Mouse (Mus musculus): Measurements from ENCODE around the gene Pcsk4. TPM values are rescaled to one million over a fixed set of nuclear protein-coding genes. Genes with fewer than 3 reads are reported as not detected.

The Pcsk4 gene
- polyA plus RNA-seq, 1 experiment from 2014 or later = 1.9 TPM

DNA sequence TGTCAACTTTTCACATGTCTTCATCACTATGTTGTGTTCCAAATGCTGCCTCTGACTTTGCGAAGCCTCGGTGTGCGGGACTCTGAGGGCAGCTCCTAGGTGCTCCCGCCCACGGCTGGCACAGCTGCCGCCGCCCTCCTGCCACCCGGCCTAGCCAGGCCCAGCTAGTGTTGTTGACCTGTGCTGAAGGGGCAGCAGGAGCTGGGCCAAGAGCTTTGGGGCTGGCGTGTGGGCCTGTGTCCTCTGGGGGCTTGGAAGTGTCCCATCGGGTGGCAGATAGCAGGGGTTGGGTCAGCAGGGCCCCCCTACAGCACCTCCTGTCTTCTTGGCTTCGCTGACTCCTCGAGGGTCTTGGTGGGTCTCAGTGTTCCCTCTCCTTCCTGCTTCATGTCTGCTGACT, 50.0 kb downstream of the Pcsk4 start:
- no peak for ATAC-seq (replicated peaks; ENCODE audit: extremely low read depth, insufficient read depth, low FRiP score)
- WGBS = 91% methylated on average over 12 of the region's 12 CpGs
- Histone ChIP-seq H3K4me2 (ENCODE audit: low read depth, low read length) (no peak overlapping the region), H3K27ac (ENCODE audit: low read length) (no peak overlapping the region), H3K4me3 (ENCODE audit: low read length) (no peak overlapping the region), H3K36me3 (ENCODE audit: control insufficient read depth, insufficient read depth) (peaks cover 71% of the 10 kb centered on the region), H3K9ac (ENCODE audit: low read length) (no peak overlapping the region), H3K27me3 (ENCODE audit: control insufficient read depth, insufficient read depth, low read length) (no peaks in the 10 kb centered on the region), H3K4me1 (ENCODE audit: control insufficient read depth, insufficient read depth, low read length) (peaks cover 22% of the 10 kb centered on the region), H3K9me3 (replicated peaks; ENCODE audit: control insufficient read depth, low read length) (no peaks in the 10 kb centered on the region)

DNA sequence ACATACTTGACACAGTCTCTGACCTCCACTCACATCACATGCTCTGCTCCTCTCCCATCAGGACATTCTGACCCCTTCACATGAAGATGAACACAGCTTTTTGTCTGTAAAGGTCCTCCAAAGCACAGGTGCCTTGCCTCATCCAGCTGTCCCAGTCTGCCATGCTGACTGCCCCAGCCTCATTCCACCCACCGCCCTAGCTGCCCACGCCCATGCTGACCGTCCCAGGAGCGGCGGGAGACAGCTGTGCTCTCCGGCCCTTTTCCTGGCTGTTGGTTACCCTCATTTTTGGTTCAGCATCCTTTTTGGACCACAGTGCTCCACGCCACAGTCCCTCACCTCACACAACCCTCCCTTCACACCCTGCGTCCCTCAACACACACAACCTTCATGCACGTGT, 50.9 kb downstream of the Pcsk4 start:
- Histone ChIP-seq H3K9me3 (replicated peaks; ENCODE audit: control insufficient read depth, low read length) (no peaks in the 10 kb centered on the region), H3K4me3 (ENCODE audit: low read length) (no peak overlapping the region), H3K36me3 (ENCODE audit: control insufficient read depth, insufficient read depth) (peaks cover 63% of the 10 kb centered on the region), H3K27ac (ENCODE audit: low read length) (no peak overlapping the region), H3K4me1 (ENCODE audit: control insufficient read depth, insufficient read depth, low read length) (peaks cover 22% of the 10 kb centered on the region), H3K9ac (ENCODE audit: low read length) (no peak overlapping the region), H3K4me2 (ENCODE audit: low read depth, low read length) (no peak overlapping the region), H3K27me3 (ENCODE audit: control insufficient read depth, insufficient read depth, low read length) (no peaks in the 10 kb centered on the region)
- ATAC-seq (replicated peaks; ENCODE audit: extremely low read depth, insufficient read depth, low FRiP score) = no peak
- 88% methylated on average over 9 of the region's 9 CpGs for WGBS

DNA sequence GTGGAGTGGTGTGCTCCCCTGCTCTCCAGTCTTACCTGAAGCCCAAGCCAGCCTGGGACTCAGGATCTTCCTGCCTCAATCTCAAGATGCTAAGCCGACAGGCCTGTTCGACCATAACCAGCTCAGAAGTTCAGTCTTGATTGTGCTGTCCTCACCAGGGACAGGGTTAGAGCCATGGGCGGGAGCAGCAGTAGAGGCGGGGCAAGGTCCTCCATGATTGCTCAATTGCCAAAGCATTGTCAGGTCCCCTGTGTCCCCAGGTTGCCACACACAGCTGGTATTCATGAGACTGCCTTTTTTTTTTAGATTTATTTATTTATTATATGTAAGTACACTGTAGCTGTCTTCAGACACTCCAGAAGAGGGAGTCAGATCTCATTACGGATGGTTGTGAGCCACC, 53.1 kb downstream of the Pcsk4 start:
- peaks cover 17% of the 10 kb centered on the region for H3K4me1 ChIP-seq (ENCODE audit: control insufficient read depth, insufficient read depth, low read length)
- no peak for ATAC-seq (replicated peaks; ENCODE audit: extremely low read depth, insufficient read depth, low FRiP score)
- 91% methylated on average over 5 of the region's 5 CpGs for WGBS
- H3K4me3 ChIP-seq (ENCODE audit: low read length) = no peak overlapping the region
- no peak overlapping the region for H3K27ac ChIP-seq (ENCODE audit: low read length)
- H3K27me3 ChIP-seq (ENCODE audit: control insufficient read depth, insufficient read depth, low read length) = no peaks in the 10 kb centered on the region
- no peak overlapping the region for H3K9ac ChIP-seq (ENCODE audit: low read length)
- no peak overlapping the region for H3K4me2 ChIP-seq (ENCODE audit: low read depth, low read length)
- H3K9me3 ChIP-seq (replicated peaks; ENCODE audit: control insufficient read depth, low read length) = no peaks in the 10 kb centered on the region
- peaks cover 57% of the 10 kb centered on the region for H3K36me3 ChIP-seq (ENCODE audit: control insufficient read depth, insufficient read depth)

DNA sequence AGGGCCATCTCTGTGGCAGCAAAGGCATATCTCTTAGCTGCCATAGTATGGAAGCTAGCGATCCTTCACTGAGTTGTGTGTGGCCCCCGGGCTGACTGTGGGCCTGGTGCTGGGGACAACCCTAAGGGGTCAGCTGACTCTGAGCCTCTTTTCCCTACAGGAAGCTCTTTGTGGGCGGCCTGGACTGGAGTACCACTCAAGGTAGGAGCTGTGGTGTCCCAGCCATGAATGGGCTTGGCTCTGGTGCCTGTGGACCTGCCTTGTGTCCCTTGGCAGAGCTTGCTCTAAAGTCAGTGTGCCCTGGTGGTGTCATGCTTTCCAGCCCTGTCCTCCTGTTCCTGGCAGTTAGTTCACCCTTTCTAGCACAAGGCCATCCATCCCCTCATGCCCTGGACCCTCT, 55.5 kb downstream of the Pcsk4 start:
- peaks cover 29% of the 10 kb centered on the region for H3K4me1 ChIP-seq (ENCODE audit: control insufficient read depth, insufficient read depth, low read length)
- no peak overlapping the region for H3K9ac ChIP-seq (ENCODE audit: low read length)
- no peaks in the 10 kb centered on the region for H3K9me3 ChIP-seq (replicated peaks; ENCODE audit: control insufficient read depth, low read length)
- 81% methylated on average over 3 of the region's 3 CpGs for WGBS
- H3K4me2 ChIP-seq (ENCODE audit: low read depth, low read length) = no peak overlapping the region
- H3K4me3 ChIP-seq (ENCODE audit: low read length) = no peak overlapping the region
- H3K27me3 ChIP-seq (ENCODE audit: control insufficient read depth, insufficient read depth, low read length) = no peaks in the 10 kb centered on the region
- no peak overlapping the region for H3K27ac ChIP-seq (ENCODE audit: low read length)
- H3K36me3 ChIP-seq (ENCODE audit: control insufficient read depth, insufficient read depth) = peaks cover 38% of the 10 kb centered on the region
- no peak for ATAC-seq (replicated peaks; ENCODE audit: extremely low read depth, insufficient read depth, low FRiP score)

DNA sequence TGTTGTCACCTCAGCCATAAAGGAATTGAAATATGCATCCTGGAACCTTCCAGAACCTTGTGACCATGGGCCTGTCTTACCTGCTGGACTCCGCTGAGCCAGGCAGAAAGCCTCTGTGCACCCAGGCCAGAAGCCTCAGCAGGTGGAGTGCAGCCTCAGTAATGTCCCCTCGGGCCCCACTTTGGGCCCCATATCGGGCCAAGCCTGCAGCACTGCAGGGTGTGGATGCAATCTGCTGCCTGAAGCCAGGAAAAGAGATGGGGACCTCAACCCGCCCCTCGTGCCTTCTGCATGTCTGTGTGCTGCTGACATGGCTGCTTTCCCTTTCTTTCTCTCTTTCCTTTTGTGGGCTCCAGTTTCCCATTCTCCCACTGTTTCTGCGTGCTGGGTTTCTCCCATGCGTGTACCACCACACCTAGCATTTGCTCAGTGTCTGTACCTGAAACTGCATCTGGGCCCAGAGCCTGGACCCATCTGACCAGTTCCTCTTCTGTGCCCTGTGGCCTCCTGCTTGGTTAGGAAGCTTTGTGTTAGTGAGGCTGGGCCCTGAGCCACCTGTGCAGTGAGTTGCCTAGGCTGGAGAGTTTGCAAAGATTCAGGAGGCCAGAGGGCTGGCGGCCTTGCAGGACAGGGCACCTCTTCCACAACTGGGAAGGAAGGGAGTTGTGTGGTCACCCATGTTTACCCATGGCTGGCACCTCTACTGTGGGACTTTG, 57.3 kb downstream of the Pcsk4 start:
- Histone ChIP-seq H3K9me3 (replicated peaks; ENCODE audit: control insufficient read depth, low read length) (no peaks in the 10 kb centered on the region), H3K36me3 (ENCODE audit: control insufficient read depth, insufficient read depth) (peaks cover 20% of the 10 kb centered on the region; the same call in 1 of the 2 replicates), H3K9ac (ENCODE audit: low read length) (no peak overlapping the region), H3K4me3 (ENCODE audit: low read length) (no peak overlapping the region), H3K27ac (ENCODE audit: low read length) (no peak overlapping the region), H3K4me1 (ENCODE audit: control insufficient read depth, insufficient read depth, low read length) (peaks cover 43% of the 10 kb centered on the region), H3K27me3 (ENCODE audit: control insufficient read depth, insufficient read depth, low read length) (no peaks in the 10 kb centered on the region), H3K4me2 (ENCODE audit: low read depth, low read length) (no peak overlapping the region)
- ATAC-seq (replicated peaks; ENCODE audit: extremely low read depth, insufficient read depth, low FRiP score) = no peak
- 87% methylated on average over 8 of the region's 8 CpGs for WGBS

Small RNA genes lying within 50 kb of the gene (microRNA-seq; reads per million reads assigned to microRNA genes)
- gene Mir6911 = not detected

Other genes starting within 250 kb of the Pcsk4 start
- gene Sbno2, start 223.9 kb downstream of the Pcsk4 start, polyA plus RNA-seq (2015; fragmentation: Nextera tagmentation; extraction: Ambion mirVana) = 11.7 and 13.5 TPM in 2 replicates
- 13.8 and 15.3 TPM in 2 replicates for gene Stk11, start 213.7 kb downstream of the Pcsk4 start, polyA plus RNA-seq (2015; fragmentation: Nextera tagmentation; extraction: Ambion mirVana)
- 1,107 and 1,132 TPM in 2 replicates for gene Atp5d, start 190.9 kb downstream of the Pcsk4 start, polyA plus RNA-seq (2015; fragmentation: Nextera tagmentation; extraction: Ambion mirVana)
- 2.5 TPM in 2 replicates for gene Cbarp, start 188.7 kb downstream of the Pcsk4 start, polyA plus RNA-seq (2015; fragmentation: Nextera tagmentation; extraction: Ambion mirVana)
- gene Midn, start 181.2 kb downstream of the Pcsk4 start, polyA plus RNA-seq (2015; fragmentation: Nextera tagmentation; extraction: Ambion mirVana) = 10.3 and 13.0 TPM in 2 replicates
- 85.3 and 87.6 TPM in 2 replicates for gene Cirbp, start 163.5 kb downstream of the Pcsk4 start, polyA plus RNA-seq (2015; fragmentation: Nextera tagmentation; extraction: Ambion mirVana)
- gene 1600002K03Rik, start 156.6 kb downstream of the Pcsk4 start, polyA plus RNA-seq (2015; fragmentation: Nextera tagmentation; extraction: Ambion mirVana) = 9.7 and 10.7 TPM in 2 replicates
- gene Efna2, start 150.0 kb downstream of the Pcsk4 start, polyA plus RNA-seq (2015; fragmentation: Nextera tagmentation; extraction: Ambion mirVana) = 6.0 and 6.8 TPM in 2 replicates
- 31.9 and 40.1 TPM in 2 replicates for gene Mum1, start 103.1 kb downstream of the Pcsk4 start, polyA plus RNA-seq (2015; fragmentation: Nextera tagmentation; extraction: Ambion mirVana)
- gene Ndufs7, start 80.4 kb downstream of the Pcsk4 start, polyA plus RNA-seq (2015; fragmentation: Nextera tagmentation; extraction: Ambion mirVana) = 596 and 743 TPM in 2 replicates
- gene Gamt, start 68.5 kb downstream of the Pcsk4 start, polyA plus RNA-seq (2015; fragmentation: Nextera tagmentation; extraction: Ambion mirVana) = 50.3 and 51.6 TPM in 2 replicates
- 30.7 and 33.9 TPM in 2 replicates for gene Dazap1, start 68.0 kb downstream of the Pcsk4 start, polyA plus RNA-seq (2015; fragmentation: Nextera tagmentation; extraction: Ambion mirVana)
- gene Rps15, start 37.0 kb downstream of the Pcsk4 start, polyA plus RNA-seq (2015; fragmentation: Nextera tagmentation; extraction: Ambion mirVana) = 536 and 549 TPM in 2 replicates
- gene Apc2, start 33.5 kb downstream of the Pcsk4 start, polyA plus RNA-seq (2015; fragmentation: Nextera tagmentation; extraction: Ambion mirVana) = 1.5 TPM in 2 replicates
- 33.5 and 35.8 TPM in 2 replicates for gene 2310011J03Rik, start 9.0 kb downstream of the Pcsk4 start, polyA plus RNA-seq (2015; fragmentation: Nextera tagmentation; extraction: Ambion mirVana)
- 1.8 and 2.6 TPM in 2 replicates for gene Reep6, start 455 bp upstream of the Pcsk4 start, polyA plus RNA-seq (2015; fragmentation: Nextera tagmentation; extraction: Ambion mirVana)
- 15.5 and 16.0 TPM in 2 replicates for gene Adamtsl5, start 18.9 kb upstream of the Pcsk4 start, polyA plus RNA-seq (2015; fragmentation: Nextera tagmentation; extraction: Ambion mirVana)
- 0.07 and 0.14 TPM in 2 replicates for gene Plk5, start 27.0 kb upstream of the Pcsk4 start, polyA plus RNA-seq (2015; fragmentation: Nextera tagmentation; extraction: Ambion mirVana)
- gene Mex3d, start 58.2 kb upstream of the Pcsk4 start, polyA plus RNA-seq (2015; fragmentation: Nextera tagmentation; extraction: Ambion mirVana) = 2.8 TPM in 2 replicates
- 136 and 155 TPM in 2 replicates for gene Mbd3, start 70.1 kb upstream of the Pcsk4 start, polyA plus RNA-seq (2015; fragmentation: Nextera tagmentation; extraction: Ambion mirVana)
- gene Uqcr11, start 77.3 kb upstream of the Pcsk4 start, polyA plus RNA-seq (2015; fragmentation: Nextera tagmentation; extraction: Ambion mirVana) = 1,492 and 1,877 TPM in 2 replicates
- gene Tcf3, start 104.1 kb upstream of the Pcsk4 start, polyA plus RNA-seq (2015; fragmentation: Nextera tagmentation; extraction: Ambion mirVana) = 41.9 and 47.0 TPM in 2 replicates
- not detected in 2 replicates for gene Onecut3, start 165.3 kb upstream of the Pcsk4 start, polyA plus RNA-seq (2015; fragmentation: Nextera tagmentation; extraction: Ambion mirVana)
- gene Atp8b3, start 209.6 kb upstream of the Pcsk4 start, polyA plus RNA-seq (2015; fragmentation: Nextera tagmentation; extraction: Ambion mirVana) = 0.03 and 0.04 TPM in 2 replicates
- gene Rexo1, start 232.1 kb upstream of the Pcsk4 start, polyA plus RNA-seq (2015; fragmentation: Nextera tagmentation; extraction: Ambion mirVana) = 15.0 and 16.5 TPM in 2 replicates
- 5.8 and 6.0 TPM in 2 replicates for gene Klf16, start 247.8 kb upstream of the Pcsk4 start, polyA plus RNA-seq (2015; fragmentation: Nextera tagmentation; extraction: Ambion mirVana)